Mouse (Mus musculus) brain, embryonic 14.5 days (tissue): ENCODE measurements around the gene Tarbp1. TPM values are rescaled to one million over a fixed set of nuclear protein-coding genes. Genes with fewer than 3 reads are reported as not detected.
"Not testable (repeated sequence)": the region's sequence is repeated elsewhere in the genome, so short reads cannot be mapped to it uniquely, and the experiment has no call there.

Experiments used
- DNase-seq: peaks from one replicate; pipeline ENCODE4 v3.0.0-alpha.2; 2011; ENCODE audit warnings: low read depth
- CTCF ChIP-seq: fragments of 200-500 bp; IDR thresholded peaks from 2 replicates; pipeline ENCODE4 v1.5.1; 2012; ENCODE audit warnings: inconsistent platforms, mild to moderate bottlenecking, moderate library complexity, borderline replicate concordance; ENCODE audit not compliant: insufficient read depth, insufficient read length; ENCODE audit errors: extremely low read depth
- POLR2A ChIP-seq: fragments of 200-500 bp; IDR thresholded peaks from 2 replicates; pipeline ENCODE4 v1.6.1; 2012; ENCODE audit warnings: mild to moderate bottlenecking, inconsistent platforms, borderline replicate concordance; ENCODE audit not compliant: poor library complexity, insufficient read depth, insufficient read length, severe bottlenecking; ENCODE audit errors: extremely low read depth
- polyA plus RNA-seq: library from polyadenylated mRNA; depleted of rRNA; stranded (reverse); fragments of >200 nt; gene quantifications from 2 replicates; pipeline ENCODE4 v1.2.3, GENCODE M21; 2012

Tarbp1 gene
- polyA plus RNA-seq, 1 experiment = 5.9 TPM

- DNase-seq = no peak
- TF ChIP-seq POLR2A (no peak), CTCF (no peak)
Measured at GRCm38 (mm10) chr8:126429635-126430034, 45.2 kb downstream of the Tarbp1 start.

GRCm38 (mm10) chr8:126424946-126425345 lies 49.9 kb downstream of the Tarbp1 start:
- DNase-seq = no peak
- TF ChIP-seq CTCF (no peak), POLR2A (no peak)

- no peak for DNase-seq
- TF ChIP-seq CTCF (no peak), POLR2A (no peak)
Measured at GRCm38 (mm10) chr8:126424163-126424562, 50.7 kb downstream of the Tarbp1 start.

GRCm38 (mm10) chr8:126422920-126423300 lies 52.0 kb downstream of the Tarbp1 start:
- TF ChIP-seq CTCF (no peak), POLR2A (no peak)
- peak; percentile 41 for DNase-seq

GRCm38 (mm10) chr8:126422174-126422919 lies 52.5 kb downstream of the Tarbp1 start, which contains the start of gene Coa6:
TSS of gene Coa6 (plus strand) at chr8:126422515.
- peak; percentile 99 for DNase-seq
- TF ChIP-seq POLR2A = peak; percentile 31; the same call in 1 of the 2 replicates
- TF ChIP-seq CTCF = no peak

- no peak for TF ChIP-seq POLR2A
- TF ChIP-seq CTCF = no peak
- peak; percentile 19 for DNase-seq
Measured at GRCm38 (mm10) chr8:126420834-126421233, 54.0 kb downstream of the Tarbp1 start.

GRCm38 (mm10) chr8:126405030-126405429 lies 69.8 kb downstream of the Tarbp1 start:
- peak; percentile 26 for DNase-seq
- TF ChIP-seq CTCF (no peak), POLR2A (no peak)

- DNase-seq = not testable (repeated sequence)
Measured at GRCm38 (mm10) chr8:126404550-126404949, 70.3 kb downstream of the Tarbp1 start.

- no peak for TF ChIP-seq POLR2A
- peak; percentile 36; the same call in 1 of the 2 replicates for TF ChIP-seq CTCF
- no peak for DNase-seq
Measured at GRCm38 (mm10) chr8:126398349-126398748, 76.5 kb downstream of the Tarbp1 start.

- peak; percentile 68 for DNase-seq
Measured at GRCm38 (mm10) chr8:126395917-126396316, 78.9 kb downstream of the Tarbp1 start.

GRCm38 (mm10) chr8:126395386-126395785 lies 79.5 kb downstream of the Tarbp1 start:
- TF ChIP-seq CTCF (no peak), POLR2A (no peak)
- DNase-seq = no peak

More at GRCm38 (mm10) chr8:126395917-126396316, 78.9 kb downstream of the Tarbp1 start:
- no peak for TF ChIP-seq POLR2A
- TF ChIP-seq CTCF = no peak

GRCm38 (mm10) chr8:126391541-126391940 lies 83.3 kb downstream of the Tarbp1 start:
- no peak for TF ChIP-seq CTCF
- TF ChIP-seq POLR2A = no peak
- DNase-seq = peak; percentile 81
